Mouse (Mus musculus): Measurements from ENCODE around the gene Zfp426.

DNA sequence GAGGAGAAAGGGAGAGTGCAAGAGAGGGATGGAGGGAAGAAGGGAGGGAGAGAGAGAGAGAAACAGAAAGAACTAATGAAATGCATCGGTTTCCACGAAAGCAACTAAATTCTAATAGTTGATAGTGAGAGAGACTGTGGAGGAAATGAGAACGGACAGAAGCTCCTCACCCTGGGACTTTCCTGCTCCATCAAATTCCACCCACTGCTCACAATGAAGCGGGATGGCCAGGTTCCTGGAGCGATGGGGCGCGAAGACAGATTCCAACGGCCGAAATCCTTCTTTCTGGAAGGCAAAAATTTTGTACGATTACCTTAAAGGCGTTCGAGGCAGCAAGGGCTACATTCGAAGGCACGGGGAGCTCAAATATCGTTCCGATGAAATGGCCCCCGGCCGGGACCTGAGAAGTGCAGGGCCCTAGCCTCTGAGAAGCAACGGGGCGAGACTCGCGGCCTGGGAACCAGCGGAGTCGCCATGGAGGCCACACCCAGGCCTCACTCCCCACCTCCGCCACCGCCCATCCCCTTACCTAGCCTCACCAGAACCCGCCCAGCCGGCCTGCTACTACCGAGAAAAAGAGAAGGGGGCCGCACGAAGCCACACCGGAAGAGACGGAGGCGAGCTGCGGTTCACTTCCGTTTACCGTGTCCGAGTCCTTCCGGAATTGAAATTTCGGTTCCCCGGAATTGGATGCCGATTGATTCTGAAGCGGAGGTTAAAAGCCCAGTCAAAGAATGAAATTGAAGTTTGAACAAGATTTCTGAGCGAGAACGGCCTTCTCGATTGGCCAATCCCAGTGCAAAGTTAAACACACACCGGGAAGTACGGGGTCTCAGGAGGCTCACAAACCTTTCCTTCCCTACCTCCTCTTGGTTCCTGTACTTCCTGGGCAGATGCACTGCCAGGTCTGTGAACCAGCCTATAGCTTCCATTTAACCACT is 32.9 kb downstream of the Zfp426 start, which contains the start of gene Zfp26:
- TF ChIP-seq CTCF (IDR thresholded peaks at IDR 0.05; ENCODE audit: control insufficient read depth, insufficient read depth, insufficient read length) (no peak), USF1 (IDR thresholded peaks at IDR 0.05; ENCODE audit: low read depth) (no peak)

Data from C2C12 (cell line).